Mouse (Mus musculus): ENCODE results near the gene F11. TPM values are rescaled to one million over a fixed set of nuclear protein-coding genes. Genes with fewer than 3 reads are reported as not detected.
A peak's percentile ranks its signal among the peaks of the same experiment; 100 is the strongest.

Gene F11
- not detected for total RNA-seq (2021)
- long read RNA-seq = 0 reads

DNA sequence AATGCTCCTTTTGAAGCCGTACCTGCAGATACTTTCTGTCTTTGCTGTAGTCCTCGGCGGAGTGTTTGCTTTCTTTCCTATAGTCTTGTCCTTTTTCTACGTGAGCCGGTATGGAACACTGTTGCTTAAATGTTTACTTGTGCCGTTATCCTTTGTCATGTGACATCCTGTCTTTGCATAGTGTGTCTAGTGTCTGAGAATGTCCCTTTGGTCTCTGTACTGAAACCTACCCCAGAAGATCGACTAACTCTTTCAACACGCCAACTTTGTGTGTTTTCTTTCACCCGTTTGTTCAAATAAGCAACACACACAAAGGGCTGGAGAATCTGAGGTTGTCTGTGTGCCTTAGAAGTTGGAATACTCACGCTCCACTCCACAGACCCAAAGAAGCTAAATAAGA is at the start of gene F11:
Gene F11 (minus strand): TSS at position 112 of the 400 bp plus-strand sequence.
- no peak for DNase-seq (ENCODE audit: low spot score in 2 of 2)

- DNase-seq (ENCODE audit: low spot score in 2 of 2) = no peak
Observed at GRCm38 (mm10) chr8:45310967-45311366, 49.1 kb upstream of the F11 start.

- no peak for DNase-seq (ENCODE audit: low spot score in 2 of 2)
Observed at GRCm38 (mm10) chr8:45308366-45308765, 46.5 kb upstream of the F11 start, which contains the start of gene Gm45753. Gm45753 (minus strand) TSS chr8:45308466.

GRCm38 (mm10) chr8:45305479-45305878 is 43.6 kb upstream of the F11 start:
- DNase-seq (ENCODE audit: low spot score in 2 of 2) = no peak

DNA sequence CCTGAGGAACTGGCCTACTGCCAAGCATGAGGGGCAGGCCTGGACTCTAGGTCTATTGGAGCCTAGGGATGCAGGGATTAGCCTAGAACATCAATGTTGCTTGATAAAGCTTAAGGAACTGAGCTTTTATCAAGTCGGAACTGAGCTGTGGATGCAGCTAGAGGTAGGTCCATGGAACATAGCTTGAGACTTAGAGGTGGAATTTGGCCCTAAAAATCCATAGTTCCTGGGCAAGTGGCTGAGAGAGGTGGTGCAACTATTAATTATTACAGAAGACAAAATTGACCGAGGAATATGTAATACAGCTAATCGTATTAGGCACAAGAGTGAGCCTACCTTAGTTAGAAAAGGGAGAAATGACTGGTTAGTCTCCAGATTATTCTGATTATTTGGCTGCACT is 42.5 kb upstream of the F11 start:
- no peak for DNase-seq (ENCODE audit: low spot score in 2 of 2)

DNA sequence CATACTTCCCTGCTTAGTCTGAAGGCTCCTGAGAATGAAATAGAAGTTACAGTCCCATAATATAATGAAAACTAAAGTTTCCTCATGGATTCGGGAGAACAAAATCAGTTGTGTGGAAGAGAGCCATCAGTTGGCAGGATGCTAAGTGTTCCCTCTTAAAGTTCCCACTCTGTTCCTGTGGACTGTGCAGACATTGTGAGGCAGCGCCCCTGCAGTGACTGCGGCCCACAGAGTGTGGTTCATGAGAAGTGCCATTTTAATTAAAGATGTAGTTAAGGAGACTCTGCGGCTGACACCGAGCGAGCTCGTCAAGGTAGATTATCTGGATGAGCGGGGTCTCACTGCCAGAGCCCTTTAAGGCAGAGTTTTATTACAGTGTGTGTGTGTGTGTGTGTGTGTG is 40.6 kb upstream of the F11 start:
- DNase-seq (ENCODE audit: low spot score in 2 of 2) = peak in 1 of 2 experiments; percentile 18

- DNase-seq (ENCODE audit: low spot score in 2 of 2) = no peak
Observed at GRCm38 (mm10) chr8:45295276-45295675, 33.4 kb upstream of the F11 start.

DNA sequence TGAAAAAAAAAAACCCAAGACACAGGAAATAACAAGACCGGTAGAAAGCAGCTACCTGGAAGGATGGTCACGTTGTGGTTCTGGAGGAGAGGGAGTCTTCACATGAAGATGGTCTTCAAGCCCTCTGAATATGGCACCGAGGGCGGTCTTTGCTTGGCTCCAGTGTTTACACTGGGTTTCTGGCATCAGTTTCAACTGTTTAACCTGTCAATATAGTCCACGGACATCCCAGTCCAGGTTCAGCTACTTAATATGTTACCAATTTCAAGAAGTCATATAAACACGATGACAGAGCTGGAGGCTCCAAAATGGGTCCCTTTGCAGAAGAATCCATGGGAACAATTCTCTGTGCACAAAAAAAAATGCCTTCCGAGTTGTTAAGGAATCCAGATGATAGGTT is 32.9 kb upstream of the F11 start, which contains the start of gene Klkb1:
Gene Klkb1 (minus strand): TSS at position 173 of the 400 bp plus-strand sequence.
- no peak for DNase-seq (ENCODE audit: low spot score in 2 of 2)

DNA sequence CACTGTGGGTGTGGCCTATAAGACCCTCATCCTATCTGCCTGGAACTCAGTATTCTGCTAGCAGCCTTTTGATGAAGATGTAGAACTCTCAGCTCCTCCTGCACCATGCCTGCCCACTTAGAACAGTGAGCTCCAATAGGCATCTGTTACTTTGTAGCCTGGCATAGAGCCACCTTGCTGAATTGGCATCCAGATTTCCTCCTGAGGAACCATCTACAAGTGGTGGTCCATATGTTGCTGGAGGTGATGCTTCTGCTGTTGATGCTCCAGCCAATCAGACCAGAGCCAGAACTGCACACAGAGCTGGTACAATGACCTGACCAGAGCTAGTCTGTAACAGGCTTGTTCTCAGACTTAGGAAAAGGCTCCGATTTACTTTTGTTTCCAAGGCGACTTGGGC is 30.0 kb upstream of the F11 start:
- DNase-seq (ENCODE audit: low spot score in 2 of 2) = peak; percentile 20 to 39

- DNase-seq (ENCODE audit: low spot score in 2 of 2) = no peak
Observed at GRCm38 (mm10) chr8:45281630-45282029, 19.8 kb upstream of the F11 start.

DNA sequence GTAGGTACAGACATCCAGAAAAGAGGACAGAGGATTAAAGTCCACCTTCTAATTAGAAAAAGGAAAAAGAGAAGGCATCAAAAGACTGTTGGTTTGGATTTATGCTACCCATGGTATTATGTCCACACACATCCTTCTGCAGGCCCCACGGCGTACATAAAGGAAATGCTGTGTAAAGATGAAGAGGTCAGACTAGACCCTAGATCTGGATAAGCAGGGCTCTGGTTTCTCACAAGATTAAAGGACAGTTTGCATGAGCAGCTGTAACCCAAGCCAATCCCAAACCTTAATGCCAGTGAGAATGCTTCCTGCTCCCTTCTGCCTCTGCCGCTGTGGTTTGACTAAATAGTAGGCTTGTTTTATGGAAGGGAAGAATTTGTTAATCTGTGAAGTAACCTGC is 15.6 kb upstream of the F11 start:
- DNase-seq (ENCODE audit: low spot score in 2 of 2) = no peak

DNA sequence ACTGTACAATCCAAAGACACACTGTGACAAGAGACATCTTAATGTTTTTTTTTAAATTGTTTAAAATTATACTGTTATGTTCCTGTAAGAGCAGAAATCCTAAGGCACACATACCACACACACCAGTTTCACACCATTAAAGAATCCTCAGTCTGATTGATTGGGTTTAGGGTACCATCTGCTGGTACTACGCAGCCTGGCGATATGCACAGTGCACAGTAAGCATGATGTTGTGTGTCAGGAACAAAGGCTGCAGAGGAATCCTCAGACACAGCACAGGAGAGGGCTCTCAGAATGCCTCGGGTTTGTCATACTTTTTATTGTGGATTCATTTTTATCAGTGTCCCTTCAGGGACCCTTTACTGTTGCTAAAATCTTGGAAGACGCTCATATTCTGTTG is 12.5 kb upstream of the F11 start:
- DNase-seq (ENCODE audit: low spot score in 2 of 2) = no peak

GRCm38 (mm10) chr8:45269056-45269455 is 7.2 kb upstream of the F11 start:
- DNase-seq (ENCODE audit: low spot score in 2 of 2) = no peak

DNA sequence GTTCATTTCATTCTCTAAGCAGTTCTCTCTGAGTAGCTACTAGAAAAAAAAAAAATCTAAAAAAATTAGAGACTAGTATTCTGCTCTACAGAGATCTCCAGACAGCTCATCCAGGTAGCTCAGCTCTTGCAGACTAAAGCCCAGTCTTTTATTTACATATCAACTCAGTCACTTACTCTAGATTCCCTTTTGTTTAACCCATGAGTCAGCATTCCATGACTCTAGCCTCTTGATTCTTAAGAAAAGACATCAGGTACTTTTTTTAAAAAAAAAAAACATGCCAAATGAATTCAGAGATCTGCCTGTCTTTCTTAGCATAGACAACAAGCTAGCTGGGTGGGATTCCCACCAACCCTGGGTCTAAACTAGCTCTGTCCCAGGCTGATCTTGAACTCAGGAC is 6.7 kb upstream of the F11 start:
- no peak for DNase-seq (ENCODE audit: low spot score in 2 of 2)

GRCm38 (mm10) chr8:45267611-45268391 is 6.0 kb upstream of the F11 start:
- DNase-seq (ENCODE audit: low spot score in 2 of 2) = no peak

DNA sequence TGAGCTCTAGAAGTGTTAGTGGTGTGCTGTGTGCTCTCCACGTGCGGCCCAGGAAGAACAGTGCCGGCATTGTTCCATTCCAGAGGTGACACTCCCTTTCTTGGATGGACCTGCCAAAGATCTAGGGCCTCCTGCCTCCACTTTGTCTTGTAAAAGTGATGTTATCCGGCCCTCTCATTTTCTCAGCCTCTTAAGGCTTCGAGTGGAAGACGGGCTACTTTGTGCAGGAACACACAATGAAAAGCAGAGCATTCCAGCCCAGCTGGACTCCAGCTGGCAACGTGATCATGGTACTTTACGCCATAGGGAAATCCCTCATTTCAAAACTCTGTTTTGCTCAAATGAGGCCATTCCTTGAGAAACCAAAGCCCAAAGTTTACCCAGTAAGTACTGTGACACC is 5.2 kb upstream of the F11 start:
- DNase-seq (ENCODE audit: low spot score in 2 of 2) = no peak

- no peak for DNase-seq (ENCODE audit: low spot score in 2 of 2)
Observed at GRCm38 (mm10) chr8:45264918-45265317, 3.1 kb upstream of the F11 start.

GRCm38 (mm10) chr8:45262851-45263250 is 1.0 kb upstream of the F11 start:
- DNase-seq (ENCODE audit: low spot score in 2 of 2) = no peak

- DNase-seq (ENCODE audit: low spot score in 2 of 2) = no peak
Observed at GRCm38 (mm10) chr8:45258421-45258820, 3.4 kb downstream of the F11 start.

GRCm38 (mm10) chr8:45255040-45255439 is 6.8 kb downstream of the F11 start:
- no peak for DNase-seq (ENCODE audit: low spot score in 2 of 2)

- DNase-seq (ENCODE audit: low spot score in 2 of 2) = no peak
Observed at GRCm38 (mm10) chr8:45254194-45254842, 7.5 kb downstream of the F11 start.

GRCm38 (mm10) chr8:45253586-45253985 is 8.2 kb downstream of the F11 start:
- DNase-seq (ENCODE audit: low spot score in 2 of 2) = no peak

DNA sequence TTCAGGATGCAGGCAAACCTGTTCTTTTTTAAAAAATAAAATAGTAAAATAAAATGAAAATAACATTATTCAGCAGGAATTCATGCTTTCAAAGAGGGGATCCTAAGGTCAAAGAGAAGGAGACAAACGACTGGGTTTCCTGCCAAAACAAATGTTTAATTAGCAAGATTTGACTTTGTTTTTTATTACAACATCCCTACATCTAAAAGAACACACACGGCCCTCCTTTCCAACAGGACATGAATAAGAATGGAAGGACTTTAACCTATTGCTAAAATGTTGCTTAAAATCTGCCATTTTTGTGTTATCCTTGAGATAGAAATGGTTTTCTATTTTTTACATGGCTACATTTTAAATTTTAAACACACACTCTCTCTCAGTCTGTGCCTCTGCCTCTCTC is 8.7 kb downstream of the F11 start:
- no peak for DNase-seq (ENCODE audit: low spot score in 2 of 2)

Measured in layer of hippocampus, postnatal 10 days (tissue).